Mouse (Mus musculus) heart, embryonic 15.5 days (tissue): ENCODE data around the gene Ifit1bl2. TPM values are rescaled to one million over a fixed set of nuclear protein-coding genes. Genes with fewer than 3 reads are reported as not detected.
"Not testable (repeated sequence)": the region's sequence is repeated elsewhere in the genome, so short reads cannot be mapped to it uniquely, and the experiment has no call there.

Experiments
- ATAC-seq: fragments of 200-750 bp; cut with Nextera tagmentation; replicated peaks from 2 replicates; pipeline ENCODE4 v1.8.0; 2017; ENCODE audit warnings: low read depth, moderate TSS enrichment; ENCODE audit not compliant: insufficient number of reproducible peaks, insufficient read depth, low FRiP score
- H3K27ac ChIP-seq: fragments of 300-500 bp; sonication (generic); 2 replicates; pipeline ENCODE4 v1.5.1; 2015; ENCODE audit warnings: mild to moderate bottlenecking, inconsistent platforms
- H3K27me3 ChIP-seq: fragments of 300-500 bp; sonication (generic); 2 replicates; pipeline ENCODE4 v1.6.1; 2015; ENCODE audit warnings: inconsistent platforms
- H3K36me3 ChIP-seq: fragments of 300-500 bp; sonication (generic); 2 replicates; pipeline ENCODE4 v1.6.1; 2015; ENCODE audit warnings: mild to moderate bottlenecking, inconsistent platforms
- H3K4me1 ChIP-seq: fragments of 300-500 bp; sonication (generic); replicated peaks from 2 replicates; pipeline ENCODE4 v1.6.1; 2015; ENCODE audit warnings: inconsistent platforms
- H3K4me2 ChIP-seq: fragments of 300-500 bp; sonication (generic); 2 replicates; pipeline ENCODE4 v1.6.1; 2015; ENCODE audit warnings: inconsistent platforms, mild to moderate bottlenecking, moderate library complexity
- H3K4me3 ChIP-seq: fragments of 300-500 bp; sonication (generic); 2 replicates; pipeline ENCODE4 v1.5.1; 2015; ENCODE audit warnings: mild to moderate bottlenecking, inconsistent platforms
- H3K9ac ChIP-seq: fragments of 300-500 bp; sonication (generic); 2 replicates; pipeline ENCODE4 v1.6.1; 2015; ENCODE audit warnings: mild to moderate bottlenecking, inconsistent platforms
- H3K9me3 ChIP-seq: fragments of 300-500 bp; sonication (generic); replicated peaks from 2 replicates; pipeline ENCODE4 v1.6.1; 2016; ENCODE audit warnings: inconsistent platforms
- WGBS: fragments of 180-500 bp; shearing (Covaris S2); methylation state at CpG from one replicate; pipeline ENCODE4 v1.1.7; 2015; ENCODE audit warnings: mixed read lengths; 5-methylcytosine and 5-hydroxymethylcytosine counted together
- polyA plus RNA-seq: library from polyadenylated mRNA; unstranded; fragments of >200 nt; fragmentation: Nextera tagmentation; extraction: Ambion mirVana; gene quantifications from 2 replicates; pipeline ENCODE4 v1.2.1, GENCODE M21; 2015

Gene Ifit1bl2
- polyA plus RNA-seq, 1 experiment from 2014 or later: 1.3 TPM

- H3K9me3 ChIP-seq, H3K4me3 ChIP-seq, ATAC-seq, H3K4me2 ChIP-seq, H3K4me1 ChIP-seq, H3K9ac ChIP-seq, H3K27me3 ChIP-seq, H3K36me3 ChIP-seq, H3K27ac ChIP-seq: not testable (repeated sequence)
- WGBS: 35% methylated on average over 2 of the region's 2 CpGs
Observed at GRCm38 (mm10) chr19:34583126-34583766, 57.3 kb downstream of the Ifit1bl2 start, which contains the start of gene Ifit3. Gene Ifit3, plus strand, starts transcription at chr19:34583531.

- not testable (repeated sequence) for ATAC-seq, H3K9me3 ChIP-seq
Observed at GRCm38 (mm10) chr19:34582696-34583095, 57.8 kb downstream of the Ifit1bl2 start.

GRCm38 (mm10) chr19:34577121-34577520, 63.4 kb downstream of the Ifit1bl2 start:
- Histone ChIP-seq H3K9me3 (no peaks in the 10 kb centered on the region), H3K27me3 (no peaks in the 10 kb centered on the region), H3K36me3 (no peaks in the 10 kb centered on the region), H3K27ac (no peak overlapping the region), H3K4me3 (no peak overlapping the region), H3K9ac (no peak overlapping the region), H3K4me2 (no peak overlapping the region), H3K4me1 (no peaks in the 10 kb centered on the region)
- WGBS: 55% methylated on average over 1 of the region's 1 CpGs
- ATAC-seq: no peak

More at GRCm38 (mm10) chr19:34582696-34583095, 57.8 kb downstream of the Ifit1bl2 start:
- not testable (repeated sequence) for H3K4me1 ChIP-seq, H3K4me3 ChIP-seq, H3K36me3 ChIP-seq, H3K27ac ChIP-seq, H3K4me2 ChIP-seq, H3K9ac ChIP-seq, H3K27me3 ChIP-seq
- 81% methylated on average over 2 of the region's 2 CpGs for WGBS

GRCm38 (mm10) chr19:34573650-34574049, 66.9 kb downstream of the Ifit1bl2 start:
- ATAC-seq: no peak
- H3K4me1 ChIP-seq: peaks cover 10% of the 10 kb centered on the region
- H3K9ac ChIP-seq: no peak overlapping the region
- H3K27ac ChIP-seq: no peak overlapping the region
- no peaks in the 10 kb centered on the region for H3K9me3 ChIP-seq
- no peaks in the 10 kb centered on the region for H3K36me3 ChIP-seq
- 92% methylated on average over 5 of the region's 5 CpGs for WGBS
- no peaks in the 10 kb centered on the region for H3K27me3 ChIP-seq
- no peak overlapping the region for H3K4me3 ChIP-seq
- H3K4me2 ChIP-seq: no peak overlapping the region

- 93% methylated on average over 1 of the region's 1 CpGs for WGBS
- Histone ChIP-seq H3K27me3 (no peaks in the 10 kb centered on the region), H3K27ac (no peak overlapping the region)
Observed at GRCm38 (mm10) chr19:34571080-34571479, 69.5 kb downstream of the Ifit1bl2 start.

GRCm38 (mm10) chr19:34569896-34570476, 70.6 kb downstream of the Ifit1bl2 start:
- Histone ChIP-seq H3K9ac (no peak overlapping the region), H3K27ac (no peak overlapping the region)
- ATAC-seq: no peak

More at GRCm38 (mm10) chr19:34571080-34571479, 69.5 kb downstream of the Ifit1bl2 start:
- Histone ChIP-seq H3K9ac (no peak overlapping the region), H3K4me1 (peaks cover 10% of the 10 kb centered on the region), H3K9me3 (no peaks in the 10 kb centered on the region), H3K4me2 (no peak overlapping the region), H3K4me3 (no peak overlapping the region), H3K36me3 (no peaks in the 10 kb centered on the region)
- no peak for ATAC-seq

GRCm38 (mm10) chr19:34568988-34569895, 71.3 kb downstream of the Ifit1bl2 start:
- H3K27me3 ChIP-seq: no peaks in the 10 kb centered on the region
- 69% methylated on average over 7 of the region's 7 CpGs for WGBS
- no peaks in the 10 kb centered on the region for H3K9me3 ChIP-seq
- ATAC-seq: no peak
- H3K36me3 ChIP-seq: no peaks in the 10 kb centered on the region
- H3K4me1 ChIP-seq: peaks cover 10% of the 10 kb centered on the region
- no peak overlapping the region for H3K4me3 ChIP-seq
- no peak overlapping the region for H3K27ac ChIP-seq
- H3K9ac ChIP-seq: no peak overlapping the region
- no peak overlapping the region for H3K4me2 ChIP-seq

More at GRCm38 (mm10) chr19:34569896-34570476, 70.6 kb downstream of the Ifit1bl2 start:
- Histone ChIP-seq H3K4me1 (peaks cover 10% of the 10 kb centered on the region), H3K9me3 (no peaks in the 10 kb centered on the region), H3K27me3 (no peaks in the 10 kb centered on the region), H3K36me3 (no peaks in the 10 kb centered on the region), H3K4me3 (no peak overlapping the region), H3K4me2 (no peak overlapping the region)
- WGBS: 54% methylated on average over 4 of the region's 4 CpGs

Other genes with a start within 250 kb of the Ifit1bl2 start
- 3.0 and 3.4 TPM in 2 replicates for gene Ch25h, start 165.6 kb downstream of the Ifit1bl2 start, polyA plus RNA-seq
- gene Lipa, start 113.3 kb downstream of the Ifit1bl2 start, polyA plus RNA-seq: 29.7 and 34.2 TPM in 2 replicates
- gene Ifit2, start 90.0 kb downstream of the Ifit1bl2 start, polyA plus RNA-seq: 7.7 and 8.9 TPM in 2 replicates
- gene Ifit3, start 57.2 kb downstream of the Ifit1bl2 start, polyA plus RNA-seq: 0.98 and 2.9 TPM in 2 replicates
- 2.1 and 2.5 TPM in 2 replicates for gene Ifit1bl1, start 38.8 kb downstream of the Ifit1bl2 start, polyA plus RNA-seq
- 0.34 and 0.82 TPM in 2 replicates for gene Ifit3b, start 32.8 kb downstream of the Ifit1bl2 start, polyA plus RNA-seq
- gene Ifit1, start 128 bp upstream of the Ifit1bl2 start, polyA plus RNA-seq: 0.76 and 1.7 TPM in 2 replicates
- 11.2 and 11.8 TPM in 2 replicates for gene Slc16a12, start 106.5 kb upstream of the Ifit1bl2 start, polyA plus RNA-seq
- gene Pank1, start 238.7 kb upstream of the Ifit1bl2 start, polyA plus RNA-seq: 13.1 and 15.5 TPM in 2 replicates